Mouse (Mus musculus) midbrain, embryonic 12.5 days (tissue): ENCODE data around the gene 9430097D07Rik. TPM values are rescaled to one million over a fixed set of nuclear protein-coding genes. Genes with fewer than 3 reads are reported as not detected.

Experiments
- ATAC-seq: fragments of 200-750 bp; cut with Nextera tagmentation; 2 replicates; pipeline ENCODE4 v1.8.0; 2017; ENCODE audit warnings: low read depth, moderate TSS enrichment, moderate library complexity; ENCODE audit not compliant: low FRiP score
- H3K27ac ChIP-seq: fragments of 300-500 bp; sonication (generic); replicated peaks from 2 replicates; pipeline ENCODE4 v1.5.1; 2016; ENCODE audit warnings: mild to moderate bottlenecking
- H3K27me3 ChIP-seq: fragments of 300-500 bp; sonication (generic); 2 replicates; pipeline ENCODE4 v1.6.1; 2016; ENCODE audit warnings: mild to moderate bottlenecking
- H3K36me3 ChIP-seq: fragments of 300-500 bp; sonication (generic); 2 replicates; pipeline ENCODE4 v1.6.1; 2016
- H3K4me1 ChIP-seq: fragments of 300-500 bp; sonication (generic); 2 replicates; pipeline ENCODE4 v1.6.1; 2016
- H3K4me2 ChIP-seq: fragments of 300-500 bp; sonication (generic); replicated peaks from 2 replicates; pipeline ENCODE4 v1.6.1; 2016; ENCODE audit warnings: mild to moderate bottlenecking, moderate library complexity
- H3K4me3 ChIP-seq: fragments of 300-500 bp; sonication (generic); 2 replicates; pipeline ENCODE4 v1.5.1; 2016; ENCODE audit warnings: mild to moderate bottlenecking
- H3K9ac ChIP-seq: fragments of 300-500 bp; sonication (generic); replicated peaks from 2 replicates; pipeline ENCODE4 v1.6.1; 2016; ENCODE audit warnings: mild to moderate bottlenecking, moderate library complexity
- H3K9me3 ChIP-seq: fragments of 300-500 bp; sonication (generic); 2 replicates; pipeline ENCODE4 v1.6.1; 2016; ENCODE audit warnings: mild to moderate bottlenecking
- WGBS: fragments of 180-500 bp; shearing (Covaris S2); methylation state at CpG from one replicate; pipeline ENCODE4 v1.1.7; 2016; 5-methylcytosine and 5-hydroxymethylcytosine counted together
- polyA plus RNA-seq: library from polyadenylated mRNA; unstranded; fragments of >200 nt; fragmentation: Nextera tagmentation; extraction: Ambion mirVana; gene quantifications from 2 replicates; pipeline ENCODE4 v1.2.1, GENCODE M21; 2016

9430097D07Rik gene
- polyA plus RNA-seq, 1 experiment from 2014 or later, result 0.56 TPM

DNA sequence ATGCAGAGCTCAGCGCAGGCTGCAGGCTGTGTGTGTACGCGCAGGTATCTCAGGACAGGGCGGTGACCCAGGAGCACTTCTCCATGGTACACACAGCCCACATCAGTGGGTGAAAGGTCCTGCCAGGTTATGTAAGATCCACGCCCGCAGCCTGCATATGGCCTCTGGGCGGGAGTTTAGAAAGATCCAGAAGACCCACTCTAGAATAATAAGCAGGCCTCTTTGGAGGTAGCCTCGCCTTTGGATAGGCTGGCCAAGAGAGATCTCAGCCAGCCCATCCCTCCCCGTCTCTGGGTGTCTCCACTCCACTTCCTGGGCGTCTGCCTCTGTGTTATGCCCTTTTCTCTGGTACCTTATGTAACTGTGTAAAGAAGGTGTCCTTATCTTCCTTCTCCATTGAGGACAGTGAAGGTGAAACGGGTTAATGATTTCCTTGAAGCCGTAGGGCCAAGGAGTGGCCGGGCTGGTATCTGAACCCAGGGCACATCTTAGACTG lies 50.9 kb downstream of the 9430097D07Rik start:
- Histone ChIP-seq H3K36me3 (no peaks in the 10 kb centered on the region), H3K9ac (no peak overlapping the region), H3K4me3 (no peak overlapping the region), H3K9me3 (no peaks in the 10 kb centered on the region), H3K4me1 (no peaks in the 10 kb centered on the region), H3K4me2 (no peak overlapping the region), H3K27ac (no peak overlapping the region), H3K27me3 (no peaks in the 10 kb centered on the region)
- no peak for ATAC-seq
- WGBS, result 89% methylated on average over 13 of the region's 13 CpGs

Other genes with a start within 250 kb of the 9430097D07Rik start
- 61.5 TPM in 2 replicates for gene Ciz1, start 223.4 kb downstream of the 9430097D07Rik start, polyA plus RNA-seq
- 26.3 and 30.5 TPM in 2 replicates for gene Dnm1, start 222.3 kb downstream of the 9430097D07Rik start, polyA plus RNA-seq
- 57.5 and 61.1 TPM in 2 replicates for gene 1110008P14Rik, start 193.7 kb downstream of the 9430097D07Rik start, polyA plus RNA-seq
- 0.60 TPM in 2 replicates for gene Lcn2, start 187.4 kb downstream of the 9430097D07Rik start, polyA plus RNA-seq
- 27.2 and 28.6 TPM in 2 replicates for gene Ptges2, start 179.8 kb downstream of the 9430097D07Rik start, polyA plus RNA-seq
- gene Naif1, start 125.2 kb downstream of the 9430097D07Rik start, polyA plus RNA-seq, result 5.2 and 6.4 TPM in 2 replicates
- gene Slc25a25, start 124.2 kb downstream of the 9430097D07Rik start, polyA plus RNA-seq, result 40.0 TPM in 2 replicates
- 9.4 and 10.1 TPM in 2 replicates for gene Fam102a, start 40.4 kb downstream of the 9430097D07Rik start, polyA plus RNA-seq
- gene Dpm2, start 4.8 kb downstream of the 9430097D07Rik start, polyA plus RNA-seq, result 109 and 121 TPM in 2 replicates
- gene Pip5kl1, start 887 bp downstream of the 9430097D07Rik start, polyA plus RNA-seq, result 2.7 and 3.1 TPM in 2 replicates
- 16.1 and 17.9 TPM in 2 replicates for gene St6galnac4, start 11.4 kb upstream of the 9430097D07Rik start, polyA plus RNA-seq
- gene St6galnac6, start 24.0 kb upstream of the 9430097D07Rik start, polyA plus RNA-seq, result 10.6 and 11.2 TPM in 2 replicates
- gene Ak1, start 46.1 kb upstream of the 9430097D07Rik start, polyA plus RNA-seq, result 31.6 and 34.7 TPM in 2 replicates
- 27.7 and 29.5 TPM in 2 replicates for gene Eng, start 70.9 kb upstream of the 9430097D07Rik start, polyA plus RNA-seq
- gene Fpgs, start 128.5 kb upstream of the 9430097D07Rik start, polyA plus RNA-seq, result 17.9 and 19.1 TPM in 2 replicates
- gene Cdk9, start 137.4 kb upstream of the 9430097D07Rik start, polyA plus RNA-seq, result 99.3 and 103 TPM in 2 replicates
- gene Sh2d3c, start 145.4 kb upstream of the 9430097D07Rik start, polyA plus RNA-seq, result 34.6 and 41.1 TPM in 2 replicates
- 2.8 and 3.5 TPM in 2 replicates for gene 6330409D20Rik, start 165.3 kb upstream of the 9430097D07Rik start, polyA plus RNA-seq
- 50.2 and 53.4 TPM in 2 replicates for gene Tor2a, start 181.6 kb upstream of the 9430097D07Rik start, polyA plus RNA-seq
- gene Ttc16, start 199.9 kb upstream of the 9430097D07Rik start, polyA plus RNA-seq, result 0.20 and 0.43 TPM in 2 replicates
- gene Ptrh1, start 200.1 kb upstream of the 9430097D07Rik start, polyA plus RNA-seq, result 2.6 and 4.6 TPM in 2 replicates
- gene Cfap157, start 208.7 kb upstream of the 9430097D07Rik start, polyA plus RNA-seq, result 0.64 and 1.3 TPM in 2 replicates